Mouse (Mus musculus): Measurements from ENCODE around the gene Esr2.

DNA sequence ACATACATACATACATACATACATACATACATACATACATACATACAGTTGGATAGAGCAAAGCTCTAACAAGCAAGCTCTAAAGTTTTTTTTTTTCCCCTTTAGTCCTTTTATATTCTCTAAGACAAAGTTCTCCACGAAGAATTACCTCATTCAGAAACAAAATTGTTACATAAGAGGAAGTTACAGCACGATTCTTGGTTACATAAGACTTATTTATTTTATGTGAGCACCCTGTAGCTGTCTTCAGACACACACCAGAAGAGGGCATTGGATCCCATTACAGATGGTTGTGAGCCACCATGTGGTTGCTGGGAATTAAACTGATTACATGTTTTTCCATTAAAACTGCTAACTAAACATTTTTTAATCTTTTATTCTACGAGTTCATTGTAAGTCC is 17.5 kb upstream of the Esr2 start:
- TF ChIP-seq CTCF (IDR thresholded peaks at IDR 0.05; ENCODE audit: borderline replicate concordance, insufficient read depth, low read depth, low read length) (no peak), POLR2A (IDR thresholded peaks at IDR 0.05; ENCODE audit: borderline replicate concordance, insufficient read depth, low read length) (no peak)

Data from cerebellum, adult 2 months (tissue).